Mouse (Mus musculus): ENCODE results near the gene Rhox4a2. TPM values are rescaled to one million over a fixed set of nuclear protein-coding genes. Genes with fewer than 3 reads are reported as not detected.
"Not testable (repeated sequence)": the region's sequence is repeated elsewhere in the genome, so short reads cannot be mapped to it uniquely, and the experiment has no call there.

The Rhox4a2 gene
- not detected in 2 replicates for polyA plus RNA-seq (2012; rRNA removed)

DNA sequence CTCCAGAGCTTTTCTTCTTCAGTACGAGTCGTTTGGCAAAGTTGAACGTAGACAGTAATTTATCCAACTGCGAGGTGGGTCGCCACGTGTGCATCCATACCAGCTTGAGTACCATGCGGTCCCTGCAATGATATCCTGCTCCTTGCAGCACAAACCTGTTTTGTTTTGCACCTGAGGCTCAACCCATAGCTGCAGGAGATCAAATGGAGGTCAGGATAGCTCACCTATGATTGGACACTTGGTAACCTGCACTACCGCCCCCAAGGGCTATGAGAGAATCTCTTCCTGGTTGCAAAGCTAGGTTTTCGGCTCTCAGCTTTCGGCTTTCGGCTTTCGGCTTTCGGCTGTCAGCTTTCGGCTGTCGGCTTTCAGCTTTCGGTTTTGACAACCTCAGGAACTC lies at the start of gene Rhox4a2:
Gene Rhox4a2 (plus strand): TSS at position 301 of the 400 bp plus-strand sequence.
- H3K4me3 ChIP-seq (replicated peaks; ENCODE audit: extremely low read depth, low read depth, low read length); DNase-seq; H3K4me1 ChIP-seq (ENCODE audit: control insufficient read depth, insufficient read depth, low read length): not testable (repeated sequence)
- 87% methylated on average over 9 of the region's 16 CpGs for WGBS

DNA sequence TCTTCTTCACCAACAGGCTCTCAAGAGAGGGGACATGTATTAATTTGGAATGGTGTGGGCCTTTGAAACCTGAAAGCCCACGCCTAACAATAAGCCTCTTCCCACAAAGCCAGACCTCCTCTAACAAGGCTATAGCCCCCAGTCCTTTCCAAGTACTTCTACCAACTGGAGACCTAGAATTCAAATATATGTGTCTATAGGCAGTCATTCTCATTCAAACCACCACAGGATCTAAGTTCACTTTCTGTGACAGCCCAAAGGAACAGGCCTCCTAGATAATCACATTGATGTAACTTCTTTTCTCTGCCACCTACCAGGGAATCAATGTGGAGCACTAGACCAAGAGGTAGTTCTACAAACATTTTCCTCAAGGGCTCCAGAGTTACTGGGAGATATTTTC lies 10.9 kb upstream of the Rhox4a2 start, which contains the start of gene Rhox3a2:
Gene Rhox3a2 (plus strand): TSS at position 301 of the 400 bp plus-strand sequence.
- H3K4me1 ChIP-seq (ENCODE audit: control insufficient read depth, insufficient read depth, low read length); H3K4me3 ChIP-seq (replicated peaks; ENCODE audit: extremely low read depth, low read depth, low read length); DNase-seq: not testable (repeated sequence)
- WGBS, result no CpG with 5 or more reads among the region's 1 CpGs

DNA sequence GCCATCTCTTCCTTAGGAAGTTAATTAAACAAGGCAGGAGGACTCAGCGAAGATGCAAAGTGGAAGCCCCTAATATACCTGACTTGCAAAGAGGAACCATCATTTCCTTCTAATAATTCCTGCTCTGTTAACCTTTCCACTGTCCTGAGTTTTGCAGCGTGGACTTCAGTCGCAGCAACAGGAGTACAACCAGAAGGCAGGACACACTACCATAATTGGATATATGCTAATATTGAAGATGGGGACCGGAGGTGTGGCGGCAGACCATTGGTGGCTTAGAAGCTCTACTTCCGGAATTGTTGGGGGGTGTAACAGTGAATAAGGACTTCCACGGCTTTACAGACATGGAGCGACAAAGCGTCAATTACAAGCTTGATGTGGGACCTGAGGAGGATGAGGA lies 21.1 kb downstream of the Rhox4a2 start, which contains the start of gene Rhox2b:
Gene Rhox2b (plus strand): TSS at position 301 of the 400 bp plus-strand sequence.
- H3K4me3 ChIP-seq (replicated peaks; ENCODE audit: extremely low read depth, low read depth, low read length); H3K4me1 ChIP-seq (ENCODE audit: control insufficient read depth, insufficient read depth, low read length); DNase-seq: not testable (repeated sequence)
- WGBS, result no CpG with 5 or more reads among the region's 9 CpGs

DNA sequence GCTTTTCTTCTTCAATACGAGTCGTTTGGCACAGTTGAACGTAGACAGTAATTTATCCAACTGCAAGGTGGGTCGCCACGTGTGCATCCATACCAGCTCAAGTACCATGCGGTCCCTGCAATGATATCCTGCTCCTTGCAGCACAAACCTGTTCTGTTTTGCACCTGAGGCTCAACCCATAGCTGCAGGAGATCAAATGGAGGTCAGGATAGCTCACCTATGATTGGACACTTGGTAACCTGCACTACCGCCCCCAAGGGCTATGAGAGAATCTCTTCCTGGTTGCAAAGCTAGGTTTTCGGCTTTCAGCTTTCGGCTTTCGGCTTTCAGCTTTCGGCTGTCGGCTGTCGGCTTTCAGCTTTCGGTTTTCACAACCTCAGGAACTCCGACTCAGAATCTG lies 41.5 kb downstream of the Rhox4a2 start, which contains the start of gene Rhox4b:
Gene Rhox4b (plus strand): TSS at position 301 of the 400 bp plus-strand sequence.
- 89% methylated on average over 15 of the region's 15 CpGs for WGBS
- not testable (repeated sequence) for H3K4me3 ChIP-seq (replicated peaks; ENCODE audit: extremely low read depth, low read depth, low read length); H3K4me1 ChIP-seq (ENCODE audit: control insufficient read depth, insufficient read depth, low read length); DNase-seq

Other genes starting within 250 kb of the Rhox4a2 start
- gene Akap14, start 222.0 kb upstream of the Rhox4a2 start, polyA plus RNA-seq (2012; rRNA removed), result 4.0 and 4.4 TPM in 2 replicates
- 175 and 198 TPM in 2 replicates for gene Ndufa1, start 199.7 kb upstream of the Rhox4a2 start, polyA plus RNA-seq (2012; rRNA removed)
- 1.9 and 2.1 TPM in 2 replicates for gene Rnf113a1, start 199.6 kb upstream of the Rhox4a2 start, polyA plus RNA-seq (2012; rRNA removed)
- not detected in 2 replicates for gene Gm9, start 179.8 kb upstream of the Rhox4a2 start, polyA plus RNA-seq (2012; rRNA removed)
- gene Rhox1, start 168.6 kb upstream of the Rhox4a2 start, polyA plus RNA-seq (2012; rRNA removed), result not detected in 2 replicates
- not detected in 2 replicates for gene Rhox2a, start 145.9 kb upstream of the Rhox4a2 start, polyA plus RNA-seq (2012; rRNA removed)
- not detected in 2 replicates for gene Rhox3a, start 140.9 kb upstream of the Rhox4a2 start, polyA plus RNA-seq (2012; rRNA removed)
- gene Rhox4a, start 125.5 kb upstream of the Rhox4a2 start, polyA plus RNA-seq (2012; rRNA removed), result not detected in 2 replicates
- gene Rhox3a2, start 10.8 kb upstream of the Rhox4a2 start, polyA plus RNA-seq (2012; rRNA removed), result not detected in 2 replicates
- not detected in 2 replicates for gene Rhox2b, start 21.2 kb downstream of the Rhox4a2 start, polyA plus RNA-seq (2012; rRNA removed)
- not detected in 2 replicates for gene Rhox4b, start 41.6 kb downstream of the Rhox4a2 start, polyA plus RNA-seq (2012; rRNA removed)
- not detected in 2 replicates for gene Rhox2c, start 62.8 kb downstream of the Rhox4a2 start, polyA plus RNA-seq (2012; rRNA removed)
- gene Rhox3c, start 67.7 kb downstream of the Rhox4a2 start, polyA plus RNA-seq (2012; rRNA removed), result not detected in 2 replicates
- gene Rhox4c, start 89.5 kb downstream of the Rhox4a2 start, polyA plus RNA-seq (2012; rRNA removed), result not detected in 2 replicates
- gene Rhox2d, start 102.6 kb downstream of the Rhox4a2 start, polyA plus RNA-seq (2012; rRNA removed), result not detected in 2 replicates
- gene Rhox4d, start 123.5 kb downstream of the Rhox4a2 start, polyA plus RNA-seq (2012; rRNA removed), result not detected in 2 replicates
- gene Rhox2e, start 139.6 kb downstream of the Rhox4a2 start, polyA plus RNA-seq (2012; rRNA removed), result not detected in 2 replicates
- gene Rhox3e, start 151.2 kb downstream of the Rhox4a2 start, polyA plus RNA-seq (2012; rRNA removed), result not detected in 2 replicates
- not detected in 2 replicates for gene Rhox4e, start 166.6 kb downstream of the Rhox4a2 start, polyA plus RNA-seq (2012; rRNA removed)
- gene Rhox2f, start 180.6 kb downstream of the Rhox4a2 start, polyA plus RNA-seq (2012; rRNA removed), result not detected in 2 replicates
- gene Rhox3f, start 190.1 kb downstream of the Rhox4a2 start, polyA plus RNA-seq (2012; rRNA removed), result not detected in 2 replicates
- gene Rhox4f, start 216.9 kb downstream of the Rhox4a2 start, polyA plus RNA-seq (2012; rRNA removed), result not detected in 2 replicates
- gene Rhox3g, start 237.8 kb downstream of the Rhox4a2 start, polyA plus RNA-seq (2012; rRNA removed), result not detected in 2 replicates